Mouse (Mus musculus) liver, embryonic 11.5 days (tissue): ENCODE measurements around the gene Grik5. TPM values are rescaled to one million over a fixed set of nuclear protein-coding genes. Genes with fewer than 3 reads are reported as not detected.
A peak's percentile ranks its signal among the peaks of the same experiment; 100 is the strongest.
"Not testable (repeated sequence)": the region's sequence is repeated elsewhere in the genome, so short reads cannot be mapped to it uniquely, and the experiment has no call there.

Experiments
- ATAC-seq: fragments of 200-750 bp; cut with Nextera tagmentation; replicated peaks from 2 replicates; pipeline ENCODE4 v1.8.0; 2017; ENCODE audit warnings: moderate number of reproducible peaks, mild to moderate bottlenecking, moderate TSS enrichment, moderate library complexity; ENCODE audit not compliant: low FRiP score
- DNase-seq: peaks from one replicate; pipeline ENCODE4 v3.0.0-alpha.2; 2017; ENCODE audit warnings: low spot score
- H3K27ac ChIP-seq: fragments of 300-500 bp; sonication (generic); 2 replicates; pipeline ENCODE4 v1.5.1; 2014; ENCODE audit warnings: mild to moderate bottlenecking, low read depth, low read length, control low read depth
- H3K27me3 ChIP-seq: fragments of 300-500 bp; sonication (generic); replicated peaks from 2 replicates; pipeline ENCODE4 v1.6.1; 2014; ENCODE audit warnings: low read length, mixed read lengths; ENCODE audit not compliant: control insufficient read depth, insufficient read depth
- H3K36me3 ChIP-seq: fragments of 300-500 bp; sonication (generic); 2 replicates; pipeline ENCODE4 v1.6.1; 2014; ENCODE audit warnings: mild to moderate bottlenecking, low read length, moderate library complexity, mixed read lengths; ENCODE audit not compliant: control insufficient read depth, insufficient read depth
- H3K4me1 ChIP-seq: fragments of 300-500 bp; sonication (generic); replicated peaks from 2 replicates; pipeline ENCODE4 v1.6.1; 2014; ENCODE audit warnings: low read length, mixed read lengths; ENCODE audit not compliant: control insufficient read depth, insufficient read depth
- H3K4me2 ChIP-seq: fragments of 300-500 bp; sonication (generic); 2 replicates; pipeline ENCODE4 v1.6.1; 2014; ENCODE audit warnings: mild to moderate bottlenecking, control low read depth, moderate library complexity
- H3K4me3 ChIP-seq: fragments of 300-500 bp; sonication (generic); 2 replicates; pipeline ENCODE4 v1.5.1; 2014; ENCODE audit warnings: low read depth, low read length, control low read depth
- H3K9ac ChIP-seq: fragments of 300-500 bp; sonication (generic); 2 replicates; pipeline ENCODE4 v1.6.1; 2014; ENCODE audit warnings: low read depth, low read length, control low read depth
- H3K9me3 ChIP-seq: fragments of 300-500 bp; sonication (generic); 2 replicates; pipeline ENCODE4 v1.6.1; 2016; ENCODE audit warnings: low read length, inconsistent platforms, mixed read lengths; ENCODE audit not compliant: control insufficient read depth
- WGBS: fragments of 180-500 bp; shearing (Covaris S2); extraction: QIAGEN DNeasy Blood & Tissue Kit; methylation state at CpG from one replicate; pipeline ENCODE4 v1.1.7; 2014; 5-methylcytosine and 5-hydroxymethylcytosine counted together
- polyA plus RNA-seq: library from polyadenylated mRNA; unstranded; fragments of >200 nt; fragmentation: Nextera tagmentation; extraction: Ambion mirVana; gene quantifications from 2 replicates; pipeline ENCODE4 v1.2.1, GENCODE M21; 2014

Gene Grik5
- polyA plus RNA-seq, 1 experiment from 2014 or later, result 5.3 TPM

- H3K4me3 ChIP-seq, result no peak overlapping the region
- peaks cover 24% of the 10 kb centered on the region for H3K36me3 ChIP-seq
- no peak for ATAC-seq
- no peaks in the 10 kb centered on the region for H3K9me3 ChIP-seq
- 84% methylated on average over 8 of the region's 8 CpGs for WGBS
- H3K9ac ChIP-seq, result no peak overlapping the region
- no peak overlapping the region for H3K27ac ChIP-seq
- no peaks in the 10 kb centered on the region for H3K27me3 ChIP-seq
- H3K4me2 ChIP-seq, result no peak overlapping the region
- no peaks in the 10 kb centered on the region for H3K4me1 ChIP-seq
- DNase-seq, result no peak
Observed at GRCm38 (mm10) chr7:25058394-25058793, 13.8 kb downstream of the Grik5 start.

DNA sequence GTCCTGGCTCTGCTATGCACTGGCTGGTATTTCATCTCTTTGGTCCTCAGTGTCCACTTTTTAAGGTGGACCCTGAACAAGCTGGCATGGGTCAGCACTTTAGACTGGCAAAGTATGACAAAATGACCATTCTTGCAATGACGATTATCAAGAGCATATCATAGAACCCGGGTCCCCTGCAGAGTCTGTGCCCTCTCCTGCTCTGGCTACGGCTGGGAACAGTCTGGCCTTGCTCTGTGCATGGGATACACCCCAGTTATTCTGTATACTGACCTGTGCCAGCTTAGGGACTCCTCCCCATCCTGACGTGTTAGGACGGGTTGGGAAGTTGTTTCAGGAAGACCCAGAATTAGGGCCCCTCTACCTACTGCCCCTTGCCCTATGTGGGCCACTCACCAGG lies 14.3 kb downstream of the Grik5 start:
- H3K4me2 ChIP-seq, result no peak overlapping the region
- H3K36me3 ChIP-seq, result peaks cover 19% of the 10 kb centered on the region
- H3K9me3 ChIP-seq, result no peaks in the 10 kb centered on the region
- DNase-seq, result no peak
- WGBS, result 87% methylated on average over 5 of the region's 5 CpGs
- H3K4me3 ChIP-seq, result no peak overlapping the region
- H3K27me3 ChIP-seq, result no peaks in the 10 kb centered on the region
- ATAC-seq, result no peak
- H3K27ac ChIP-seq, result no peak overlapping the region
- no peaks in the 10 kb centered on the region for H3K4me1 ChIP-seq
- no peak overlapping the region for H3K9ac ChIP-seq

GRCm38 (mm10) chr7:25056951-25057350 lies 15.2 kb downstream of the Grik5 start:
- WGBS, result 67% methylated on average over 4 of the region's 4 CpGs
- Histone ChIP-seq H3K36me3 (peaks cover 13% of the 10 kb centered on the region; the same call in 1 of the 2 replicates), H3K27ac (no peak overlapping the region)

GRCm38 (mm10) chr7:25052587-25052986 lies 19.6 kb downstream of the Grik5 start:
- no peak overlapping the region for H3K4me2 ChIP-seq

More at GRCm38 (mm10) chr7:25056951-25057350, 15.2 kb downstream of the Grik5 start:
- Histone ChIP-seq H3K4me1 (no peaks in the 10 kb centered on the region), H3K4me3 (no peak overlapping the region), H3K9ac (no peak overlapping the region), H3K4me2 (no peak overlapping the region), H3K27me3 (no peaks in the 10 kb centered on the region), H3K9me3 (no peaks in the 10 kb centered on the region)
- DNase-seq, result no peak
- ATAC-seq, result no peak

GRCm38 (mm10) chr7:25049295-25049930 lies 22.7 kb downstream of the Grik5 start:
- Histone ChIP-seq H3K36me3 (peaks cover 2% of the 10 kb centered on the region; the same call in 1 of the 2 replicates), H3K4me3 (no peak overlapping the region), H3K4me2 (no peak overlapping the region), H3K9me3 (no peaks in the 10 kb centered on the region), H3K27me3 (no peaks in the 10 kb centered on the region), H3K27ac (no peak overlapping the region), H3K9ac (no peak overlapping the region), H3K4me1 (no peaks in the 10 kb centered on the region)
- no peak for ATAC-seq
- 75% methylated on average over 16 of the region's 16 CpGs for WGBS
- DNase-seq, result no peak

More at GRCm38 (mm10) chr7:25052587-25052986, 19.6 kb downstream of the Grik5 start:
- H3K9me3 ChIP-seq, result no peaks in the 10 kb centered on the region
- WGBS, result 69% methylated on average over 3 of the region's 3 CpGs
- peak; percentile 31 for ATAC-seq
- no peak overlapping the region for H3K9ac ChIP-seq
- H3K4me1 ChIP-seq, result no peaks in the 10 kb centered on the region
- peak overlapping the region; percentile 1; the same call in 1 of the 2 replicates for H3K27ac ChIP-seq
- H3K27me3 ChIP-seq, result no peaks in the 10 kb centered on the region
- H3K36me3 ChIP-seq, result peaks cover 5% of the 10 kb centered on the region; the same call in 1 of the 2 replicates
- no peak for DNase-seq
- H3K4me3 ChIP-seq, result no peak overlapping the region

DNA sequence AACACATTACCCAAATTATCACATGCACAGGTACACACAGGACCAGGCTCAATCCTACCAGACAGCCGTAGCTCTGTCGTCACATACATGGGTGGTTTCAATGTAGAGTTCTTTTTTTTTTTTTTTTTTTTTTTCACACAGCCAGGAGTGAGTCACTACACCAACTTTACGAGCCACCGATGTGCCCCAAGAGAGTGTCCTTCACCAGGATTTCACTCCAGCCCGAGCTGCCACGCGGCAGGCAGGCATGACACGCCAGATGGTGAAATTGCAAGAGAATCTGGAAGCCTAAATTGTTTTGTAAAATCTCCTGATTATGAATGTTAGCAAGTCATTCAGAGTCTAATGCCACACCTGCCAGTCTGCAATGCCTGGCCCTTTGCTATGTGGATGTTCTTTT lies 24.8 kb downstream of the Grik5 start:
- no peak overlapping the region for H3K27ac ChIP-seq
- DNase-seq (no peak), ATAC-seq (no peak)
- H3K4me3 ChIP-seq, result no peak overlapping the region
- no peak overlapping the region for H3K4me2 ChIP-seq
- H3K4me1 ChIP-seq, result no peaks in the 10 kb centered on the region
- no peaks in the 10 kb centered on the region for H3K9me3 ChIP-seq
- peaks cover 4% of the 10 kb centered on the region; the same call in 1 of the 2 replicates for H3K36me3 ChIP-seq
- H3K27me3 ChIP-seq, result no peaks in the 10 kb centered on the region
- 85% methylated on average over 8 of the region's 8 CpGs for WGBS
- H3K9ac ChIP-seq, result no peak overlapping the region

GRCm38 (mm10) chr7:25044599-25044998 lies 27.5 kb downstream of the Grik5 start:
- H3K36me3 ChIP-seq, result peaks cover 14% of the 10 kb centered on the region; the same call in 1 of the 2 replicates
- ATAC-seq, H3K9me3 ChIP-seq, H3K4me1 ChIP-seq, H3K9ac ChIP-seq, H3K27me3 ChIP-seq, H3K4me3 ChIP-seq, DNase-seq, H3K27ac ChIP-seq, H3K4me2 ChIP-seq: not testable (repeated sequence)
- 96% methylated on average over 7 of the region's 7 CpGs for WGBS

DNA sequence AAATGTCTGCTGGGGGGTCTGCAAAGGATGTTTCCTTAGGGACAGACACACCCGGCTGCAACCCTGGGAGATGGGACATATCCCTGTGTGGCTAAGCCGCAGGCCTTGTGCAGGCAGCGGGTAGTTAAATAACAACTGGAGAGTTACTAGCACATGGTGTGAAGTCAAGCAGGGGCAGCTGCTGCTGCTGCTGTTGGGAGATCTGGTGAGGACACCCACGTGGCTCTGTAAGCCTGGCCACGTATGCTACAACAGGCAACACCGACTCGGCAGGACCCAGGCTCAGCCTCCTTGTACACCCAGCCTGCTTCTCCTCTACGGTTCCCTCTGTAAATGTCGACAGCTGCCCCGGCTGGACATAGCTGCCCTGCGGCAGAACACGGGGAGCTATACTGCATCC lies 30.2 kb downstream of the Grik5 start:
- H3K4me1 ChIP-seq, result no peaks in the 10 kb centered on the region
- ATAC-seq (no peak), DNase-seq (no peak)
- no peak overlapping the region for H3K9ac ChIP-seq
- peaks cover 15% of the 10 kb centered on the region; the same call in 1 of the 2 replicates for H3K36me3 ChIP-seq
- H3K27ac ChIP-seq, result no peak overlapping the region
- no peak overlapping the region for H3K4me3 ChIP-seq
- no peak overlapping the region for H3K4me2 ChIP-seq
- no peaks in the 10 kb centered on the region for H3K9me3 ChIP-seq
- 84% methylated on average over 12 of the region's 12 CpGs for WGBS
- H3K27me3 ChIP-seq, result no peaks in the 10 kb centered on the region

DNA sequence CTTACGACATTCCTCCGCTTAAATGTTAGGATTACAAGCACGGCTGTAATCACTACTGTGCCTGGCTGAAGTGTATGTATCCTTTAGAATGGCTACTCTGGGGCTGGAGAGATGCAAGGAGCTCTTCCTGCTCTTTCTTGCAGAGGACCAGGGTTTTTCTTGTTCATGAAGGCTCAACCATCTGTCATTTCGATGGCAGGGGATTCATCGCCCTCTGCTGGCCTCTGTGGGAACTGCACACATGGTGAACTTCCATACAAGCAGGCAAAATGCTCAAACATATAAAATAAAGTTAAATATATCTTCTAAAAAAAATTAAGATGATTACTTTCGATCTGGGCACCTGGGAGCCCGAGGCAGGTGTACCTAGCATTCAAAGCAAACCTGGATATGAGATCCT lies 36.2 kb downstream of the Grik5 start:
- H3K27me3 ChIP-seq, result no peaks in the 10 kb centered on the region
- peaks cover 9% of the 10 kb centered on the region; the same call in 1 of the 2 replicates for H3K36me3 ChIP-seq
- no peak overlapping the region for H3K9ac ChIP-seq
- no peaks in the 10 kb centered on the region for H3K4me1 ChIP-seq
- H3K4me3 ChIP-seq, result no peak overlapping the region
- DNase-seq (peak; percentile 64), ATAC-seq (no peak)
- WGBS, result 50% methylated on average over 7 of the region's 7 CpGs
- H3K27ac ChIP-seq, result no peak overlapping the region
- no peaks in the 10 kb centered on the region for H3K9me3 ChIP-seq
- H3K4me2 ChIP-seq, result no peak overlapping the region
